Mouse (Mus musculus): ENCODE results near the gene Tenm1. TPM values are rescaled to one million over a fixed set of nuclear protein-coding genes. Genes with fewer than 3 reads are reported as not detected.

Tenm1 gene
- polyA plus RNA-seq, 1 experiment from 2014 or later, result 35.7 TPM

DNA sequence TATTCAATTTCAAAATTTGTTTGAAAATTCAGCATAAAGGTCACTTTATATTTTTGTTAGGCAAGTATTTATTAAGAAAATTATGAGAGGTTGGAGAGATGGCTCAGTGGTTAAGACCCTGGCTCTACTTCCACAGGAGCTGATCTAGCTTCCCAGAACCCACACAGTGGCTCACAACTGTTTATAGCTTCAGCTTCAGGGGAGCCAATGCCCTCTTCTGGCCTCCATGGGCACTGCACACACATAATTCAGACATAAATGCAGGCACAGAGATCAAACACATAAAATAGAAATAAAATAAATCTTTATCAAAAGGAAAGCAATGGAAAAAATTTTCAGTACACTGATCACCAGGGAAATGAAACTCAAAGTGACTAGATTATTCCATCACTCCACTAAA lies 916.4 kb downstream of the Tenm1 start:
- Histone ChIP-seq H3K27ac (ENCODE audit: low read depth, low read length) (no peak overlapping the region), H3K4me3 (ENCODE audit: low read length) (no peak overlapping the region), H3K27me3 (replicated peaks; ENCODE audit: control insufficient read depth, insufficient read depth, low read length) (no peaks in the 10 kb centered on the region), H3K36me3 (ENCODE audit: control insufficient read depth, insufficient read depth, low read length) (no peaks in the 10 kb centered on the region), H3K4me2 (ENCODE audit: low read length) (no peak overlapping the region), H3K9ac (ENCODE audit: low read depth, low read length) (no peak overlapping the region), H3K9me3 (ENCODE audit: control insufficient read depth, low read length) (no peaks in the 10 kb centered on the region), H3K4me1 (ENCODE audit: control insufficient read depth, insufficient read depth, low read depth, low read length) (no peaks in the 10 kb centered on the region)
- no peak for ATAC-seq

GRCm38 (mm10) chrX:42511105-42511504 lies 917.8 kb downstream of the Tenm1 start:
- Histone ChIP-seq H3K27ac (ENCODE audit: low read depth, low read length) (no peak overlapping the region), H3K9me3 (ENCODE audit: control insufficient read depth, low read length) (no peaks in the 10 kb centered on the region), H3K4me2 (ENCODE audit: low read length) (no peak overlapping the region), H3K9ac (ENCODE audit: low read depth, low read length) (no peak overlapping the region), H3K4me3 (ENCODE audit: low read length) (no peak overlapping the region), H3K36me3 (ENCODE audit: control insufficient read depth, insufficient read depth, low read length) (no peaks in the 10 kb centered on the region), H3K27me3 (replicated peaks; ENCODE audit: control insufficient read depth, insufficient read depth, low read length) (no peaks in the 10 kb centered on the region), H3K4me1 (ENCODE audit: control insufficient read depth, insufficient read depth, low read depth, low read length) (no peaks in the 10 kb centered on the region)
- no peak for ATAC-seq
- WGBS, result 84% methylated on average over 2 of the region's 2 CpGs

GRCm38 (mm10) chrX:42502291-42503043 lies 926.5 kb downstream of the Tenm1 start, which contains the start of gene Sh2d1a:
Gene Sh2d1a, plus strand, starts transcription at chrX:42502453.
- ATAC-seq, result no peak
- WGBS, result 76% methylated on average over 13 of the region's 13 CpGs
- H3K27me3 ChIP-seq (replicated peaks; ENCODE audit: control insufficient read depth, insufficient read depth, low read length), result no peaks in the 10 kb centered on the region
- no peaks in the 10 kb centered on the region for H3K4me1 ChIP-seq (ENCODE audit: control insufficient read depth, insufficient read depth, low read depth, low read length)
- H3K9me3 ChIP-seq (ENCODE audit: control insufficient read depth, low read length), result no peaks in the 10 kb centered on the region
- H3K4me2 ChIP-seq (ENCODE audit: low read length), result no peak within 1 kb of the TSS
- no peak within 1 kb of the TSS for H3K27ac ChIP-seq (ENCODE audit: low read depth, low read length)
- no peaks in the 10 kb centered on the region for H3K36me3 ChIP-seq (ENCODE audit: control insufficient read depth, insufficient read depth, low read length)
- H3K4me3 ChIP-seq (ENCODE audit: low read length), result no peak within 1 kb of the TSS
- H3K9ac ChIP-seq (ENCODE audit: low read depth, low read length), result no peak within 1 kb of the TSS

DNA sequence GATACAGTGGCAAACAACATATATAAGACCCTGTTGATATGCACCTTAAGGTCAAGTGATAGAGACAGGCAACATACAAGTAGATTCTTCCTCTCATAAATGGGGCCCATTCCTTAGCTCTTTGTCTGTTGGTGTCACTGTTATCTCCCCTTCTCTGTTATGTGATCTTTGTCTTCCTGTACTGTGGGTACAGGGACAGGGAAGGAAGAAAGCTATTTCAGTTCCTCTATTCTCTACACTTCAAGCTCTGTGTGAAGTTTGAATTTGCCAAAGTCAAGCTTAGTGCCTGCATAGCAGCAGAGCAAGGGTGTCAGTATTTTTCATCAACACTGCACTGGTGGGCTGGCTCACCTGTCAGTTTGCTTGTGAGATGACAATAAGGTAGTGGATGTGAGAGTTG lies 928.4 kb downstream of the Tenm1 start:
- no peak overlapping the region for H3K9ac ChIP-seq (ENCODE audit: low read depth, low read length)
- H3K27me3 ChIP-seq (replicated peaks; ENCODE audit: control insufficient read depth, insufficient read depth, low read length), result no peaks in the 10 kb centered on the region
- H3K4me2 ChIP-seq (ENCODE audit: low read length), result no peak overlapping the region
- no peaks in the 10 kb centered on the region for H3K4me1 ChIP-seq (ENCODE audit: control insufficient read depth, insufficient read depth, low read depth, low read length)
- no peak overlapping the region for H3K27ac ChIP-seq (ENCODE audit: low read depth, low read length)
- no peak for ATAC-seq
- no peaks in the 10 kb centered on the region for H3K9me3 ChIP-seq (ENCODE audit: control insufficient read depth, low read length)
- H3K4me3 ChIP-seq (ENCODE audit: low read length), result no peak overlapping the region
- no peaks in the 10 kb centered on the region for H3K36me3 ChIP-seq (ENCODE audit: control insufficient read depth, insufficient read depth, low read length)

DNA sequence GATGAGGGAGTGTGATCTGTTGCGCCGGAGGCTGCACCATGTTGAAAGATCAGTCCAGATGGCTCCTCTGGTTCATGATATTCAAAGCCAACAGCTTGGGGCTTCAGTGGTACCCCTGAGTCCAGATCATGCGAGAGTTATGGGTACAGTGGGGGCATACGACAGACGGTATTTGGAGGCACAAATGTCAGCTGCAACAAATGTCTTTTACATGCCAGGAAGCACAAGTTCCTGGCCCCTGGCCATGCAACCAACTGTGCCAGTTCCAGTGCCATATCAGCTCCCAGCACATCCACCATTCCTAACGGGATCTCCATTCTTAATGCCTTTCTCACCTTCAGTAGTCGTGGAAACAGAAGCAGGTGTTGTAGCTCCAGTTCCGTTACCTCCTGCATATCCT lies 938.6 kb downstream of the Tenm1 start:
- Histone ChIP-seq H3K4me3 (ENCODE audit: low read length) (no peak overlapping the region), H3K27ac (ENCODE audit: low read depth, low read length) (no peak overlapping the region), H3K27me3 (replicated peaks; ENCODE audit: control insufficient read depth, insufficient read depth, low read length) (no peaks in the 10 kb centered on the region), H3K4me2 (ENCODE audit: low read length) (no peak overlapping the region), H3K9ac (ENCODE audit: low read depth, low read length) (no peak overlapping the region), H3K9me3 (ENCODE audit: control insufficient read depth, low read length) (peaks cover 7% of the 10 kb centered on the region), H3K4me1 (ENCODE audit: control insufficient read depth, insufficient read depth, low read depth, low read length) (no peaks in the 10 kb centered on the region), H3K36me3 (ENCODE audit: control insufficient read depth, insufficient read depth, low read length) (no peaks in the 10 kb centered on the region)
- 85% methylated on average over 8 of the region's 8 CpGs for WGBS
- no peak for ATAC-seq

- no peaks in the 10 kb centered on the region for H3K36me3 ChIP-seq (ENCODE audit: control insufficient read depth, insufficient read depth, low read length)
- H3K9ac ChIP-seq (ENCODE audit: low read depth, low read length), result no peak within 1 kb of the TSS
- no peak within 1 kb of the TSS for H3K4me2 ChIP-seq (ENCODE audit: low read length)
- no peaks in the 10 kb centered on the region for H3K27me3 ChIP-seq (replicated peaks; ENCODE audit: control insufficient read depth, insufficient read depth, low read length)
- H3K4me3 ChIP-seq (ENCODE audit: low read length), result no peak within 1 kb of the TSS
- 93% methylated on average over 16 of the region's 16 CpGs for WGBS
- H3K9me3 ChIP-seq (ENCODE audit: control insufficient read depth, low read length), result peaks cover 7% of the 10 kb centered on the region
- ATAC-seq, result no peak
- H3K4me1 ChIP-seq (ENCODE audit: control insufficient read depth, insufficient read depth, low read depth, low read length), result no peaks in the 10 kb centered on the region
- no peak within 1 kb of the TSS for H3K27ac ChIP-seq (ENCODE audit: low read depth, low read length)
These were observed 939.5 kb downstream of the Tenm1 start, which contains the start of gene Tex13c2 for GRCm38 (mm10) chrX:42489446-42489845. Gene Tex13c2, plus strand, starts transcription at chrX:42489691.

Other genes with a start within 250 kb of the Tenm1 start
- gene Tex13c1, start 162.0 kb upstream of the Tenm1 start, polyA plus RNA-seq (2015; fragmentation: Nextera tagmentation; extraction: Ambion mirVana), result not detected in 2 replicates